Mouse (Mus musculus) kidney, postnatal 4 days (tissue): ENCODE results near the gene Gdf11.
A peak's percentile ranks its signal among the peaks of the same experiment; 100 is the strongest.

Experiments
- DNase-seq, 2 experiments: peaks; one replicate each; pipeline ENCODE4 v3.0.0; 2021; ENCODE audit warnings: mixed read lengths in 2 of 2

The Gdf11 gene

DNA sequence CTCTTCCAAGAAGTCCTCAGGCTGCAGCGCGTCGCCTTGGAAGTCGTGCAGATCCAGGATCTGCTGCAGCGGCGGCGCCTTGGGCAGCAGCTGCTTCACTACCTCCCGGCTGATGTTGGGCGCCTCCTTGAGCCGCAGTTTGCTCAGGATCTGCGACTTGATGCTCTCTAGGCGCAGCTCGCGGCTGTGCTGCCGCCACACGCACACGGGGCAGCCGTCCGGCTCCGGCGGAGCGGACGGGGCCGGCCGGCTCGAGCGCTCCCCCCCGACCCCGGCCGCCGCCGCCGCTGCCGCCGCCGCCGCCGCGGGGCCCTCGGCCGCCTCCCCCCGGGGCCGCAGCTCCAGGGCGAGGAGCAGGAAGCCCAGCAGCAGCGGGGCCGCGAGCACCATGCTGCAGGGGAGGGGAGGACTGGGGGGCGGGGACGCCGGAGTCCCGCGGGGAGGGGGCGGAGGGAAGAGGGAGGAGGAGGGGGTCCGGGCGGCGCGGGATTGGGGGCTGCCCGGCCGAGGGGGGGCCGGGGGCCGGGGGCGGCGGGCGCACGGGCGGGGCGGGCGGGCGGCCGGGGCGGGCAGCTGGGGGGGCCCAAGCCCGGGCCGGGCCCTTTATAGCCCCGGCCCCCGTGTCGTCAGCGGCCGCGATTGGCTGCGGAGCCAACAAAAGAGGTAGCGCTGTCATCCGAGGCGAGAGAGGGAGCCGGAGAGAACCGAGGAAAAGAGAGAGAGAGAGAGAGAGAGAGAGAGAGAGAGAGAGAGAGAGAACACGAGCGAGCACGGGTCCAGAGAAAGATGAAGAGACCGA is at the start of gene Gdf11:
Gene Gdf11, minus strand, starts transcription at position 423 of the 799 bp plus-strand sequence.
- DNase-seq: peak; percentile 78 to 84

DNA sequence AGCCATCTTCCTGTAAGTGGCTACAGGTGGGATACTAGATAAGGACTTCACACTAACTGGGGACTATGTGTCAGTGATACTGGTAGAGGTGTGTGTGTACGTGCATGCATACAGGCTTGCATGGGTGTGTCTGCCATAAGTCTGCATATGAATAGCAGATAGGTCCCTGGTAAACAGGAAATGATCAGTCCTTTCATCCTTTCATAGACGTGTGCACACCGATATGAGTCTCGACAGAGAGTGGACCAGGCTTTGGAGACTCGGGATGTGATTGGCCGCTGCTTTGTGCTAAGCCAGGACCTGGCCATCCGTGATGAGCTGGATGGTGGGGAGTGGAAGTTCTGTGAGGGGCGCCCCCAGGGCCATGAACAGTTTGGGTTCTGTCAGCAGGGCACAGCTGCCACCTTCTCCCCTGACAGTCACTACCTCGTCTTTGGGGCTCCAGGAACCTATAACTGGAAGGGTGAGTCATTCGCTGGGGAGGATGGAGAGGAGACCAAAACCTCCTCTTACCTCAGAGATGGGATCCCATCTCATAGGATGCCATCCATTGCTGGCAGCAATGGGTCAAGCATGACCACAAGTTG is 49.0 kb upstream of the Gdf11 start:
- no peak for DNase-seq

DNA sequence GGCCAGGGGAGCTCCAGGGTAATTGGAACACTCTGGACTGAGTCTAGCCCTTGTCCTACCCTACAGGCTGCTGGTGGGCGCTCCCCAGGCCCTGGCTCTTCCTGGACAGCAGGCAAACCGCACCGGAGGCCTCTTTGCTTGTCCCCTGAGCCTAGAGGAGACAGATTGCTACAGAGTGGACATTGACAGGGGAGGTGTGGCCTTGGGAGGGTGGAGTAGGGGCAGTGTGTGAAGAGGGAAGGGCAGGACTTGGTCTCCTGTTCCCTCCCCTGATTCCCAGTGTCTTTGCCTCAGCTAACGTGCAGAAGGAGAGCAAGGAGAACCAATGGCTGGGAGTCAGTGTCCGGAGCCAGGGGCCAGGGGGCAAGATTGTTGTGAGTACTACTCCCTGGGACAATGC is 47.5 kb upstream of the Gdf11 start:
- peak in 1 of 2 experiments; percentile 33 for DNase-seq

DNA sequence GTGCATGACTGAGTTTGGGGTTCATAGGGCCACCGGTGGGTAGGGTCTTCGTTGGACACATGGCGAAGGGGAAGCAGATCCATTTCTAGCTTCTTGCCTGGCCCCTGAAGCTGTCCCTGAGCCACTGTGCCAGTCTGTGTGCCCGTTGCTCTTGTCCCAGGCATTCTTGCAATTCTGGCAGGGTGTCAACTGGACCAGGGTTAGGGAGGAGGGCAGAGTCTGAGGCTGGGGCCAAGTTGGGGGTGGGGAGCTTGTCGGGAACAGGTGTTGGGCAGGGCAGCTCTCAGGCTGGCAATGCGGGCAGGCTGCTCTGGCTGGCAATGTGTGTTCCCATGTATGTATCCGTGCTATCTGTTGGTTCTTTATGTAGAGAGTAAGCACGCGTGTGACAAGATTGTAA is 46.9 kb upstream of the Gdf11 start:
- DNase-seq: peak; percentile 48 to 75

DNA sequence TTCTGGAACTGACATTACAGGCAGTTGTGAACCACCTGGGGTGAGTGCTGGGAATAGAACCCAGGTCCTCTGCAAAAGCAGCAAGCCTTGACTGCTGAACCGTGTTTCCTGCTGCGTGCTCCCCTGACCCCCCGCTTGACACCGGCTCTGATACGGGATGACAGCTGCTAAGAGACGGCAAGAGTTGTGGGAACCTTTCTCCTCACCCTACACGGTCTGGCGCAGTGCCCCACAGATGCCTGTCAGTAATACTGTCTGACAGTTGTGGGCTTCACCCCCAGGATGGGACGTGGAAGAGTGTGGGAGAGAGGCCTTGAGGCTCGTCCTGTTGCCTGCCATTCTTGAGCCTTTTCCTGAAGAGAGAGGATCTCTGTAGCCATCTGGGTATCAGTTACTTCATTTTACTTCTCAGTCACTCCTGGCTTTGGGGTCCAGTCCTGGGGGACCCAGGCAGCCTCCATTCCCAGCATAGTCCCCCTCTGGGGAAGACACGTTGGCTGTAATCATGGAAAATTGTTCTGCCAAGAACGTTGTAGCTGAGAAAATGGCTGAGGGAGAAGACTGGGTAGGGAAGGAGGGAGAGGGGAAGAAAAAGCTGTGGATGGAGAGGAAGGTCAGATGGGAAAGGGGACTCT is 46.4 kb upstream of the Gdf11 start:
- DNase-seq: no peak

DNA sequence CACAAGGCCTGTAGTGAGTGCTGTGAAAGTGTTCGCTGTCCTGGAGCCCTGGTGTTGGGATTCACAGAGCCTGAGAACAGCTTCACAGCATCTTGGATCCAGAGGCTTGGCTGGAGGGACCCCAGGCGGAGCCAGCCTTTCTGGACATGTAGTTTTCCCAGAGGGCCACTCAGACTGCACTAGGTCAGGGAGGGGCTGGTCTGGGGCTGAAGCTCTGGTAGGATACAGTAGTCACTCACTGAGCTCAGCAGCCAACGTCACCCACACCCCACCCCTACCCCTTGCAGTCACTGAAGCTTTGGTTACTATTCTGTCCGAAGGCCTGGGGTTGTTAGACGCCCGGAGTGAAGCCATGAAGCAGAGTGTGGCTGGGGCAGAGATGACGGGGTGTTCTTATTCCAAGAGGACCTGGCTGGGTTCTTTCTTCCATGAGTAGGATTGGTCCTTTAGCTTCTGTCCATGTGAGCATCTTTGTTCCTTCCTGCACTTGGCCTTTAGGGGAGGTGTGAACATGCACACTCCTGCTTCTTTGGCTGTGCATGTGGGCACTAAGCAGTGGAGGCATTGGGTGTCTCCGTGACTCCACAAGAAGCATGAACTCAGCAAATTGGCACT is 44.4 kb upstream of the Gdf11 start:
- DNase-seq: no peak

DNA sequence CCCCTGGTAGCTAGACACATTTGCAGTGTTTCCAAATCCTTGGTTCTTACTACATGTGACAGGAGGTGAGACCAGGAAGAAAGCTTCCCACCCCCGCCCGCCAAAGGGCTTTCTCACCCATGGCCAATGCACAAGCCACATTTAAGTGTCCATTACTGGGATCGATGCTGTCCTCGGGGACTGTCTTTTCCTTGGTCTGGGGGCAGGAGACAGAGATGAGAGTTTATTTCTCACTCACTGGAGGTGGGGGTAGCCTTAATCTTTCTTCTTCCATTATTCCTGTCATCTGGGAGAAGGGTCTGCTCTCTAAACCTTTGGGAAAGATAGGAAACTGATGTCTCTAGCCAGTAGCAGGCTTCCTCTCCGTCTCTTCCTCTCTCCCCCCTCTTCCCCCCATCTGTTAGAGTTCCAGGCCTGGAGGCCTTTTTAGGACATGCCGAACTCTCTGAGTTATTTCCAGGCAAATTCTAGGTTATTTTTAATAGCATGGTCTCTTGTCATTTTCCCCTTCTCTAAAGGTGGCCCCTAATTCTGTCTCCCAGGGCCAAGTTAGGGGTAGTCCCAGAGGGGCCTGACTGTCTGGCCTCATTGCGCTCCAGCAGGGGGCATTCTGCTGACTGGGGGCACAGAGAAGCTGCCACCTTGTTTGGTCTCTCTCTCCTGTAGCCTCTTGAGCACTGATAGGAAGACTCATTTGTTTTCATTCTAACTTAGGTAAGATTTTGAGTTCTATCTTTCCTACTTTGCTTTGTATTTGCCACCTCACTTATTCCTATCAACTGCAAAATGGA is 43.7 kb upstream of the Gdf11 start:
- DNase-seq: no peak

DNA sequence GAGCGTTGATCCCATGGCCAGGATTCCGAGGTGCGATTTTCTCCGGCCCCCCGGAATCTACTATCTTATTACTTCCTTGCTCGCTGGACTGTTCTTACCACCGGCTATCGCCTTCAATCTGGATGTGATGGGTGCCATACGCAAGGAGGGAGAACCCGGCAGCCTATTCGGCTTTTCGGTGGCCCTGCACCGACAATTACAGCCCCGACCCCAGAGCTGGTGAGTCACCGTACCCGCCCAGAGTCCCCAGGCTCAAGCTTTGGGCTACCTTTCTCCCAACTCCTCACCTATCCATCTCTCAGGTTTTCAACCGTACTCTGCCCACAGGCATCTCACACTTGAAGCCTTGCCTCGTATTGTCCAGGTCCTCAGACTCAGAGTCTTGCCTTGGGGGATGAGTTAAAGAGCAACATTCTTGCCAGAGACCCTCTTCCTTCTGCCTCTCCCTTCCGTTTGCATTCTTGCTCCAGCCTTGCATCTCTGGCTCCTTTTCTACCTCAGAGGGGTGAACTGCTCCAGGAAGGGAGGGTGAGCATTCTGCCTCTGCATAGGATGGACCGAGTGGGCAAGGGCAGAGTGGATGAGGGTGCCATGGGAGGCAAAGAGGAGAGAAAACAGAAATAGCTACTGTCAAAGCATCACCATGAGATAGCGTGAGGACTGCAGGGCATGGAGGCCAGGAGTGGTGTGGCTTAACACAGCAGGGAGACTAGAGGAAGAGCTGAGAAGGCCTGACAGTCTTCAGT is 42.6 kb upstream of the Gdf11 start:
- DNase-seq: no peak

DNA sequence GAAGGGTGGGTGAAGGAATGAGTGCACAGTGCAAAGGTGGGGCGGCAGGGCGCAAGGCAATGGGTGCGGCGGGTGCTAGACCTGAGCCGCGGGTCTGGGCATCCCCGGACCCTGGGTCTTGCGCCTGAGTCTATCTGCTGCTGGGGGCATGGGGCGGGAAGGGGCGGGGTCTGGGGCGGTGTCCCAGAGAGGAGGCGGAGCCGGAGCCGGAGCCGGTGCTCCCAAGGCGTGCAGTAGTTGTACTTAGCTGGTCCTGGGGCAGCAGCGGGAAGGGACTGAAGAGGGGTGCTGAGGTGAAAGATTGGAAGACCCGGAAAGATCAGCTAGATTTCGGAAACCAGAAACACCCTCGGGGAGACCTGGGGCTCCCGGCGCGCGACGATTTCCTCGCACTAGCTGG is 42.1 kb upstream of the Gdf11 start, which contains the start of gene Itga7:
Gene Itga7, plus strand, starts transcription at position 245 of the 400 bp plus-strand sequence.
- peak; percentile 58 to 65 for DNase-seq

DNA sequence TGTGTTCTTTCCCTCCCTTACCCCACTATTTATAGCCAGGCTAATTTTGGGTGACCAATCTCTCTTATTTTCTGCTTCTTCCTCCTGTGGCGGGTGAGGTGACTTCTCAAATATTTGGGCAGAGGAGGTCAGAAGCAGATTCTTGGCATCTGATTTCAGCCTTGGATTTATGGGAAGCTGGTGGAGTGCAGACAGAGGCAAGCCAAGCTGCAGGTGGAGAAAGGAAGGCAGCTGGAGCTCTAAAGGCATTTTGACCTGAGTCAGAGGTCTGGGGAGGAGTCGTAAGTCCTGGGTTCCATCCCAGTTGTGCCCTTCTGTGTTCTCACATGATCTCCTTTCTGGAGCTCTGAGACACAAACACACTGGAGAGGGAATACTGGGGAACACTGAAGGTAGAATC is 39.9 kb upstream of the Gdf11 start:
- DNase-seq: no peak

DNA sequence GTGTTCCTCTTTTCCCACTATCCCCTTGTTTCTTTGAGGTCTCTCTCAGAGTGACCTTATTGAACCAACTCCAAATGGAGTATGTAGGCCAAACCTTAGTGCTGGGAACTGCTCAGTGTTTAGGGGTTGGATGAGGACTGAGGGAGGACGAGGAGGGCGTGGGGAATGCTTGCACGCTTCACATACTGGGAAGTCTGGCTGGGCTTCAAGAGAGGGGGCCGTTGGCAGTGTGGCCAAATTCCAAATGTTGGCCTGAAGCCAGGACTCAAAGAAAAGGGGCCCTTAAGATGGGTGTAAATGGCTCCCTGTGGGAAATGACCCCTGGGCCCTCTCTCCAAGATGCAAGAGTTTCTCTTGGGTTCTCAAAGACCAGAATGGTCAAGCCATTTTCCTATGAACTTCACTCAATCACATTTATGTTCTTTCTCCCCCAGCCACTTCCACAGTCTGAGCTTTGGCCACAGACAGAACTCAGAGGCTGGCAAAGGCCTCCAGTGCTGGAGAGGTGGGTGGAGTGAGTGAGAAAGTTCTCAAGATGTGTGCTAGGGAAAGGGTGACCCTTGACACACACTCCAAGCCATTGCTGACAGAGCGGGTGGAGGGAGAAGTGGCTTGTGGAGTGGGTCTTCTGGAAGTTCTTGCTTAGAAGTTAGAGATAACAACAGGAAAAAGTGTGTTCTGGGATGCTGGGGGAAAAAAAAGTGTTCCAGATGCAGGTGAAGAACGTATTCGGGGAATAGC is 38.3 kb upstream of the Gdf11 start:
- no peak for DNase-seq

DNA sequence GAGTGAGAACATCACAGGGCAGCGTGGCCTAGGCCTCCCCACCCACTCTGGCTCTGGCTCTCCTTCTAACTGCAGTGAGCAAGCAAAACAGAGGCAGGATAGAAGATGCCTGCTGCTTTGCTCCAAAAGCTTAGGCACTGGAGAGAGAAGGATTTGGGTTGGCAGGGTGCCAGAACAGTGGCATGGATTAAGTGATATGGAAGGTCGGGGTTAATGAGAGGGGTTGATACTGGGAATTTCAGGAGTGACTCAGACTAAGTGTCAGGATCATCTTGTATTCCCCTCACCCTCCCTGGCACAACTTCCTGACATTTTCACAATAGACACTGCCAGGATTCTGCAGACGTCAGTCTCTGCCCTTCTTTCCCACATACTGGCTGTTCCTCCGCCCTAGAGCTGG is 36.8 kb upstream of the Gdf11 start:
- no peak for DNase-seq

DNA sequence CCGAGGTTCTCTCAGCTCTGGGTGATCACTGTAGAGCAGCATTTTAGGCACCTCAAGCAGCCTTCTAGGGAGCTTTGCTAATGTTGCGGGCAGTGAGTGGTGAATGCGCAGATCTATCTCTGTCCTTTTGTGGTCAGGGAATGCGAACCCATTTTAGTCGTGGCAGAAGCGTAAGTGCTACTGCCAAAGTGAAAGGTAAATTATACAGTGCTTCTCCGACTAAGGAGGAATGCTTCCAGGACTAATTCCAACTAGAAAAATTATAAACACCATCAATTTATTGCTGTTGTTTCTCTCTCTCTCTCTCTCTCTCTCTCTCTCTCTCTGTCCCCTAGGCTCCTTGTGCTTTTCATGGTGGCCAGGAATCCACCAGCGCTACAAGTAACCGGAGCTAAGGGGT is 32.4 kb upstream of the Gdf11 start, which contains the start of gene Bloc1s1:
Gene Bloc1s1, minus strand, starts transcription at position 101 of the 400 bp plus-strand sequence.
- no peak for DNase-seq

DNA sequence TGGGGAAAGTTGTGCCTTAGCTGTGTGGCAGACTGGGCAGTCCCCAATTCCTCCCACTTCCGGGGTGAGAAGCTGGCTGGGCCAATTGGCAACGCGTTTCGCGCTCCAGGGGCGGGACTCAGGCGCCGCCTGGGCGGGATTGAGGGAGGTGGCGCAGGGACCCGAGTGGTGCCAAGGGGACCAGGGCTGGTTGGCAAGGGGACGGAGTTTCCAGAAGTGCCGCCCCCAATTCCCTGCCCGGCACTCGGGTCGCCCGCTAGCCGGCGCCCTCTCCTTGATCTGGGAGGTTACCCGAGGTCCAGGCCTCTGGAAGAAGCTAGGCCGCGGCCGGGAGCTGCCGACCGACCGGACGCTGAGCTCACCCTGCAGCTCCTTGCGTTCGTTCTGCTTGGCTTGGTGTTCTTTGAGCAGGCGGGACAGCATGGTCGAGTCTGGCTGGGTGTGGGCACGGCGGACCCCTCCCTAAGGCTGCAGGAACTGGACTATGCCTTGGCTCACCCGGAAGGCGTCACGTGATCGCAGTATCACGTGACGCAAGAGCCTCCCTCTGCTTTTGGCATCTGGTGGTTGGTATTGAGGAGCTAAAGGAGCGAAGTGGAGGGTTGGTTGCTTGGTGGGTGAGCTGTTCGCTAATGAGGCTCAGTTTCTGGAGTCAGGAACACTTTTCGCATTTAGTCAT is 31.6 kb upstream of the Gdf11 start:
- peak; percentile 95 to 96 for DNase-seq

DNA sequence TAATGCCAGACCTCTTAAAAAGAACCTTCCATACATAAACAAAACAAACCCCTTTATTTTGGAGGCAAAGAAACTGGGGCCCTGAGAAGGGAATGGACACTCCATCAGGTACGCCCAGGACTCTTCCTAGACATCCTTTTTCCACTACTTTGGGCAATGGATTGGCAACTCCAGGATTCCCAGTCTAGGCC is 31.2 kb upstream of the Gdf11 start, which contains the start of gene Rdh5:
Gene Rdh5, minus strand, starts transcription at position 67 of the 191 bp plus-strand sequence.
- no peak for DNase-seq

DNA sequence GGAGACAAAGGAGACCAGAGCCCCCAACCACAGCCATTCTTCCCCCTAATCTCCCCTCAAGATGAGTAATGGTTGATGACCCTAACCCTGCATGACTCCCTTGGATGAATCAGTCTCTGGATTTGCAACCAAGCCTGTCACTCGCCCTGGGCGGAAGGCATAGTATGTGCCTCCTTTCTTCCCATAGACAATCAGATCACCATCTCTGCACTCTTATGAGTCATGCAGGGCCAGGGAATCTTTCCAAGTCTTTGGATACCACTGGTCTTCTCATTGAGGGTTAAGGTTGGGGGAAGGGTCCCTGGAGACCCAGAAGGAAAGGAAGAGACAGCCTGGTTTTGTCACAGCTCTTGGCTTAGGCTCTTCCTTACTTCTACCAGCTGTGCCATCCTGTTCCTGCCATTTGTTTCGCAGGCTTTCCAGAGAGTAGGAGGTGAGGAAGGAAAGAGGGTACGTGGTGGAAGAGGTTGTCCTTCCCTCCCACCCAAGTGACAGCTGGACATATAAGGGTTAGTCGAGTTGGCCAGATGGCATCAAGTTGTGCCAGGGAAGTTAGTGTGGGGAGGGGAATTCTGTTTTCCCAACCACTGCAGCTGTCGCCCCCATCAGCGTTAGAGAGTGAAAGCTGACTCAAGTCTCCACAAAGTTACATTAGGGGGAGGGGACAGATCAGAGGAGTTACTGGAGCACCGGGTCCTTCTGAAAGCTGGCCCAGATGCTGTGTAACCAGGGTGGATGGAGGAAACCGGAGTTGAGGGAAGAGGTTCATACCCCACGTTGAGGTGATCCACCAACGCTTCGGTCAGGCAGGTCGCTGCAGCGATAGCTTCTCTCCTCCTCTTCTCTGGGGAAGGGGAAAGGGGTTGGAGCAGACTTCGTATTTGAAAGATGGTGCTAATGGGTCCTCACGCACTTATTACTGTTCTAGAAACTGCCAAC is 30.6 kb upstream of the Gdf11 start:
- DNase-seq: no peak

DNA sequence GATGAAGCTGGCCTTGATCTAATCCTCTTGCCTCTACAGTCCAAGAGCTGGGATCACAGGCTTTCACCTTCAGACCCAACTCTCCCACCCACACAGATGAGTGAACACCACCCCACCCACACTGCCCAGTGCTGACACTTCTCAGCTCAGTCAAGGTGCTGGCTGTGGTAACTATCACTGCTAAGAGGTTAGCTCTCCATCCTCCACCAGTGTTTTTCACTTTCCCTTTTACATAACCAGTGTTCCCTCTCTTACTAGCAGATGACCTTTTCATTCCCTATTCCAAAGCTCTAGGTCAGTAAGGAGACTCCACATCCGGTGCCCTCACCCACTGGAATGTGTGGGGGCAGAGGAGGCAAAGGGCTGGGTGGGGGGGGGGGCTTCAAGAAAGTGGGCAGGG is 29.7 kb upstream of the Gdf11 start:
- DNase-seq: no peak

DNA sequence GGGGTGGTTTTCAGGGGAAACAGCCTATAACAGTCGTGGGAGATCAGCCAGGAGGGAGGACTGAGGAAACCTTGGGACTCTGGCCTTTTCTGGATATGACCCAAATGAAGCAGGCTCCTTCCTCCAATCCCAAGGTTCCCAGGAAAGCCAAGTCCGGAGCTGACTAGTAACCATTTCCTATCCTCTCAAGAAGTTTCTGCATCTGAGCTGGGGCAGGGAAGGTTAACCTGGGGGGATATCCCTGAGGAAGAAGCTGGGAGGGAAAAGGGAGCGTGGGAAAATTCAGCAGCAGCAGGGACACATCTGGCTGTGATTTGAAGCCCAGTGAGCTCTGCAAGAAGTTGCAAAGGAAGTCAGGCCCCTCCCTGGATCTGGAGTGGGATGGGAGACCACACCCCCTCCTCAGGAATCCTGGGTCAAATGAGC is 29.2 kb upstream of the Gdf11 start:
- DNase-seq: peak; percentile 50 to 65

DNA sequence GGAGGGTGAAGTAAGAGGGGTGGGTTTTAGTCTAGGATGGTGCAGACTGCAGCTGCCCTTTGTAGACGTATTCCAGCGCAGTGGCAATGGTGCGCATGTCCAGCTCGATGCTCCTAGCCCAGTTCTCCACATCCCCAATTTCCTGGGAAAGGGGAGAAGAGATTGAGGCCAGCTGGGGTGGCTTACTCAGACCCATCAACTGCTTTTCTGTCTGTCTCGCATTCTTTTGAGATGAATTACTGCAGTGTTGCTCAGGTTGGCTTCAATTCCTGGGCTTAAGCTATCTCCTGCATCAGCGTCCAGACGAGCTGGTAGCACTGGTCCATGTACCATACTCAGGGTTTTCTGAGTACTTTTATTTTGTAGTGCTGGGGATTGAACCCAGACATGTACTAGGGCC is 28.4 kb upstream of the Gdf11 start:
- no peak for DNase-seq

DNA sequence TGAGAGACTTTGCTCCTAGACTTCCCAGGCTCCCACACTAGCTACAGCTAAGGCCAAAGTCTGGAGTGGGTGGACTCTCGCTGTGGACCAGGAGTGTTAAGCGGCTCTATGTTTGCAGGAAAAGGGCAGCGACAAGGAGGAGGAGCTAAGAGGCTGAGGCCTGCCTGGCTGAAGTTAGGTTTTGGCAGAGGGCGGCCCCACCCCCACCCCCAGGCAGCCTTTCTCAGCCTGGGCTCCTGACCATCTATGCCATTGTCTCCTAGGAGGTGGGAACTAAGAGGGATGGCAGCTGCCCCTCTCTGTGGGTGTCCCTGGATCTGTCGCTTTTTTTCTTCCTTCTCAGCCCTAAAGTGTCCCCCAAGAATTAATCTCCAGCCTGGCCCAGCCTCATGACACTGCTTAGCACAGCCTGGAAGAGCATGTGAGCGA is 27.7 kb upstream of the Gdf11 start:
- peak; percentile 59 to 76 for DNase-seq
